Mouse (Mus musculus) layer of hippocampus, postnatal 10 days (tissue): Measurements from ENCODE around the gene Col9a1. TPM values are rescaled to one million over a fixed set of nuclear protein-coding genes. Genes with fewer than 3 reads are reported as not detected.
A peak's percentile ranks its signal among the peaks of the same experiment; 100 is the strongest.

Experiments
- DNase-seq, 2 experiments: peaks; one replicate each; pipeline ENCODE4 v3.0.0; 2021; ENCODE audit warnings: low spot score in 2 of 2
- long read RNA-seq: library from polyadenylated mRNA; stranded (forward); transcript quantifications from one replicate; pipeline ENCODE4 v2.0.0, GENCODE M21; 2023
- total RNA-seq, 2 experiments: library from RNA; stranded (reverse); gene quantifications; 2 replicates each; pipeline ENCODE4 v1.2.3; 2021

Gene Col9a1
- total RNA-seq = 1 to 10 TPM; 2.6 to 2.9 TPM
- long read RNA-seq, partial matches to known transcripts = 5 of 7 reads
- long read RNA-seq, other reads (novel, unspliced or antisense) = 0 of 7 reads

DNA sequence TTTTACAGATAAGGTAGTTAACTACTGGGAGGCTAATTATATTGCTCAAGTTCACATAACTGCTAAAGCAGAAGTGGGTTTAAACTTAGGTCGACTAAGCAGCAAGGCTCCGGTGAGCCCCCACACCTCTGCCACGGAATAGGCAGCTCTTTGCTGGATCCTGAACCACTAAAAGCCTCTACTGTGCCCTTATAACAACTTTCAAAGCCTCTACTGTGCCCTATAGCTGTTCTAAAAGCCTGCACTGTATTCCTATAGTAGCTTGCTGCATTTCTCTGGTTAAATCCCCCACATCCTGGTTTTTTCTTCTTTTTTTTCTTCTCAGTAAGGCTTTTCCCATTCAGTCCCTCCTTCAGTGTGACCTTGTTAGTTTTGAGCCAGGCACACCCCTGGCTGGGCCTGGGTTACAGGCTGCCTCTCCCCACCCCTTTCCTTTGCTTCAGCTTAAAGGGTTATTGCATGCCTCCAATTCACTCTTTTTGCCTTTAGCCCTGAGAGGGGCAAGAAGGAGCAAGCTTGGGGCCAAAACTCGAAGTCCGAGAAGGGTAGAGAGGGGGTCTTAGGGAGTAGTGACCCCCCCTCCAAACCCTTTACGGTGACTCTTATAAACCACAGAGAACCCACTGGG lies at the start of gene Col9a1:
Col9a1 (plus strand) TSS at position 387 of the 628 bp plus-strand sequence.
- DNase-seq = no peak

GRCm38 (mm10) chr1:24127866-24128265 lies 49.5 kb upstream of the Col9a1 start:
- DNase-seq = no peak

- no peak for DNase-seq
Observed at GRCm38 (mm10) chr1:24133853-24134252, 43.6 kb upstream of the Col9a1 start.

DNA sequence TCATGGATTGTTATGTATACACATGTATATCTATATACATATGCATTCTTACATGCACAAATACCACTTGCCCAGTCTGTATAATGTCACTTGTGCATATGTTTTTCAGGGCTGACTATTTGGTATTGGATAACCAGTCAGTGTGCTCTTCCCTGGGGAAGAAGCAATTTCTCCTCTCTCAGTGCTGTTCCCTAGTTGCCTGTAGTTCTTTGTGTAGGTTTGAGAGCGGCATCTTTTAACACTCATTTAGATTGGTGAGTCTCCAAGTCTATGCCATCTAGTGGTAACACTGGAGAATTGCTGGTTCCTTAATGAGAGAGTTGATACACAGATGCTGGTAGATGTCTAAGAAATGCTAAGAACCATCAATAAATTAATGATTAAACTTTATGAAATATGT lies 42.6 kb upstream of the Col9a1 start:
- no peak for DNase-seq

DNA sequence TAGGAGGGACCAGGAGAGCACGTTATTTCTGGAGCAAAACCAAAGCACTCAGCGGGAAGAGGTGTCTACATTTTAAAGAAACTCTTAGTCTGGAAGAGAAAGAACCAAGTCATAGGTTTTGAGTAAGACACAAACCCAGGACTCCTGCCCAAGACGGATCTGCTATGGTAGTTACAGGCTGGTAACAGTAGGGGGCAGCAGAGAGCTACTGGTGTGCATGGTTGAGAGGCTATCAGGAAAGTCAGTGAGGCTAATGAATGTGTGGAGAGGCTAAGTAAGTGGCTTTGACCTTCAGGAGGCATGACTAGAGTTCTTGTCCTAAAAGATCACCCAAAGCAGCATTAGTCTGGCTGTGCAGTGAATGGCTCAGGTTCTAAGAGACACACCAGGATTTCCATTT lies 40.3 kb upstream of the Col9a1 start:
- DNase-seq = peak; percentile 78 to 82

GRCm38 (mm10) chr1:24140555-24140954 lies 36.9 kb upstream of the Col9a1 start:
- no peak for DNase-seq

DNA sequence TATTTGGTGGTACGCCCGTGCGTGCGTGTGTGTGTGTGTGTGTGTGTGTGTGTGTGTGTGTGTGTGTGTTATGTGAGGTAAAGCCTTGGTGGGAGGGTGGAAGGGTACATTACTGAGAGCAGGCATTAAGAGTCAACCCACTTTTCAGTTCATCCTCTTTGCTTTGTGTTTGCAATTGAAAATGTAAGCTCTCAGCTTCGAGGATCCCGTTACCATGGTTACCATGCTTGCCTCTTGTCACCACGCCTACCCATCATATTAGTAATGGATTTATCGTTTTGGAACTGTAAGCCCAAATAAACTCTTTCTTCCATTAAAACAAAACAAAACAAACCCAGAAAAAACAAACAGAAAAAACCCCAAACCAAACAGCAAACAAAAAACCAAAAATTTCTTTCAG lies 33.9 kb upstream of the Col9a1 start:
- no peak for DNase-seq

- no peak for DNase-seq
Observed at GRCm38 (mm10) chr1:24157751-24158150, 19.7 kb upstream of the Col9a1 start.

- DNase-seq = no peak
Observed at GRCm38 (mm10) chr1:24169410-24169809, 8.0 kb upstream of the Col9a1 start.

DNA sequence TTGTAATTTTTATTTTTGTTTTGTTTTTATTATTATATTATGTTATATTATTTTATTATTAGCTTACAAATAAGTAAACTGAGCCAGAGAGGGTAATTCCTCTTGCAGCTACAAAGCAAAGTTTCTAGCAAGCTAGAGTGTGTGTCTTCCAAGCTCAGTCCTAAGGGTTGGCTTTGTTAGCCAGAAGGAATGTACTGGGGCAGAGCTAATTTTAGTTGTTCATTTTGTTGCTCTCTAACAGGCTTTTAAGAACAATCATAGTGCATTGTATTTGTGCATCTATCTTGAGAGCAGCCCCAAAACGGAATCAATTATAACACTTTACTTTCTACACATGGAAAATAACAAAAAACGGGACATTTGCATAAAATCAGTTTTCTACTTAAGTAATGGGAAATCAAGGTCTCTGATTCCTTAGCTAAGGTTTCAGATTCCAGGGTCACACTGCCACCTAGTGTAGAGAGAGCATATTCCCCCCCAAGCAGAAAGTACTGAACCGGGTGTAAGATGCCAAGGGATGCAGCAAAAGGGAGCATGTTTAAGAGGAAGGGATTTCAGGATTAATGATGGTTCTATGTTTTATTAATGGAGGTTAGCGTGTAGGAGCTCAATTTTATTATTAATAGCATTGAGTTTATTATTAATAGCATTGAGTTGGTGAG lies 6.1 kb upstream of the Col9a1 start:
- peak; percentile 59 to 72 for DNase-seq

GRCm38 (mm10) chr1:24171898-24172297 lies 5.5 kb upstream of the Col9a1 start:
- DNase-seq = no peak

DNA sequence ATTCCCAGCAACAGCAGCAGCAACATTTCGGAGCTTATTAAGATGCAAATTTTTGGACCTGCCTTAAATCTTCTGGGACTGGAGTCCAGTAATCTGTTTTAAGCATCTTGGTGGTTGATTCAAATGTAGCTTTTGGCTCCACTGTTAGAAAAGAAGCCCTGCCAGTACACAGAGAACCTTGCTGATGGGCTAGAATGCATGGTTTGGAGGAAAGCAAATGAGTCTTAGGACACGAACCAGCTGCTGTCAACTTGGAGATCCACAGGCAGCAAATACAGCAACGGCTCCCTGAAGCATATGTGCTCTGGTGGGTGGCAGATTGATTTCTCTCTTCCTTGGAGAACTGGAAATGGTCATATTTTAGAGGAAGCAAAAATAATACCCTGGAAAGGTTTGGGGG lies 4.8 kb upstream of the Col9a1 start:
- DNase-seq = no peak

- no peak for DNase-seq
Observed at GRCm38 (mm10) chr1:24175761-24176160, 1.6 kb upstream of the Col9a1 start.

DNA sequence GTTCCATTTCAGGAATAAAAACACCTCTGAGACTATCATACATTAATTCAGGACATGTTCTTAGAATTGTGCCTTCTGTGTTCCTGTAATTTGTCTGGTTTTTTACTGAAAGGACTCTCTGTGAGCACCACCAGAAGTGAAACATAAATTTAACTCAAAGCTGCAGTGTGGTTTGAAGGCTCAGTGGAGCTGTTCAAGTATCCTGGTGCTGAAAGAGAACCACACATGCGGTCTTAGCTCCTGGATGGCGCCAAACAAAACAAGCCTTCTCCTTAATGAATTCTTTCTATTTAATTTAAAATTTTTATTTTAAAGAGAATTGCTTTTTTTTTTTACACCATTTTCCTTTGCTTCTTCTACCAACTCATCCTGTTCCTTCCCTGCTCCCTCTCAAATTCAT lies 2.4 kb downstream of the Col9a1 start:
- no peak for DNase-seq

DNA sequence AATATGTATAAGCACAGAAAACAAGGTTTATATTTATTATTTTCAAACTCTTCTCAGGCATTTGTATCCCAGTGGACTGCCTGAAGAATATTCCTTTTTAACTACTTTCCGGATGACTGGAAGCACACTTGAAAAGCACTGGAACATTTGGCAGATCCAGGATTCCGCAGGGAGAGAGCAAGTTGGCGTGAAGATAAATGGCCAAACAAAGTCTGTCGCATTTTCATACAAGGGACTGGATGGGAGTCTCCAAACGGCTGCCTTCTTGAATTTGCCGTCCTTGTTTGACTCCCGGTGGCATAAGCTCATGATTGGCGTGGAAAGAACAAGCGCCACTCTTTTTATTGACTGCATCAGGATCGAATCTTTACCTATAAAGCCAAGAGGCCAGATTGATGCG lies 7.6 kb downstream of the Col9a1 start:
- no peak for DNase-seq

- no peak for DNase-seq
Observed at GRCm38 (mm10) chr1:24186964-24187363, 9.6 kb downstream of the Col9a1 start.

- no peak for DNase-seq
Observed at GRCm38 (mm10) chr1:24191668-24192067, 14.3 kb downstream of the Col9a1 start.

- DNase-seq = no peak
Observed at GRCm38 (mm10) chr1:24194111-24194510, 16.7 kb downstream of the Col9a1 start.

- no peak for DNase-seq
Observed at GRCm38 (mm10) chr1:24195070-24195840, 17.8 kb downstream of the Col9a1 start.

- DNase-seq = no peak
Observed at GRCm38 (mm10) chr1:24195951-24196517, 18.6 kb downstream of the Col9a1 start.

DNA sequence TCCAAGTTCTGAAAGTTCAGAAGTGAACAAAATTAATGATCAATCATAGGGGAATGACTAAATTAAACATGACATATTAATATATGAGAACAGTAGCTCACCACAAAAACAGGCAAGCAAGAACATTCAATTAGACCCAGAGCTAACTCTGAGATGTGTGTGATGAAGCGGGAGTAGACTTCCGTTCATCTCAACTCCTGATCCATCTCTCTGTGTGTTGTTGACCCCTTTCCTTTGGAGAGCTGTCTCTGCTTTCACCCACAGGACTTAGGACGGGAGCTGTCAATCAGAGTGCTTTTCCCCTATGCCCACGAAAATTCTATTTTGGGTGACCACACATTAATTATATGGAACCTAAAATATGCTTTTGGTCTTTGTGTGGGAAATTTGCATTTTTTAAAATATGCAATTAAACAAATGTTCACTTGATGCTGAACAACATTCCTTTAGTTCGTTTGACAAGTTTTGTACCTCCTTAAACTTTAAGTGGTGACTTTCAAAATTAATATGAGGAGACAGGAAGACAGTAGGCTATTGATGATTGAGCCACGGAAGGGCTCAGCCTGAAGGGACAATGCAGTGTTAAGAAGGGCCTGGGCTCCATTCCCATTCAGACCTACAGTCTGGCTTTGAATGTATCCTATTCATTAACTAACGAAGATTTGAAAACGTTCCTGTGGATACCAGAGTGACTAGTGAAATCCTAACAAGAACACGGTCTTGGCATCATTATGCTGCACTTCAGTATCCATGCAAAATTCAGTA lies 34.4 kb downstream of the Col9a1 start:
- no peak for DNase-seq
